Mouse (Mus musculus) MEL (cell line): ENCODE results near the gene Oxnad1. TPM values are rescaled to one million over a fixed set of nuclear protein-coding genes. Genes with fewer than 3 reads are reported as not detected.

ENCODE experiments used
- DNase-seq: peaks from one replicate; pipeline ENCODE4 v3.0.0; 2011; ENCODE audit warnings: low read depth, low spot score
- H3K27ac ChIP-seq: 2 replicates; pipeline ENCODE4 v1.5.1; 2012; ENCODE audit warnings: low read depth, mild to moderate bottlenecking, control low read depth, low read length, moderate library complexity; ENCODE audit not compliant: control insufficient read depth
- H3K27me3 ChIP-seq, 2 experiments: fragments of 150-350 bp in 1 of 2; sonication (generic) in 1 of 2; 2 replicates each; pipeline ENCODE4 v1.6.1; 2012; ENCODE audit warnings: low read length in 2 of 2, mild to moderate bottlenecking in 2 of 2, improper control_type of control experiment in 1 of 2, moderate library complexity in 1 of 2; ENCODE audit not compliant: insufficient read depth in 2 of 2, control insufficient read depth in 1 of 2
- H3K36me3 ChIP-seq, 2 experiments: 2 replicates each; pipeline ENCODE4 v1.6.1; 2012 to 2014; ENCODE audit warnings: low read length in 2 of 2, improper control_type of control experiment in 1 of 2, inconsistent platforms in 1 of 2, mild to moderate bottlenecking in 1 of 2; ENCODE audit not compliant: insufficient read depth in 2 of 2, control insufficient read depth in 1 of 2
- H3K4me1 ChIP-seq, 2 experiments: fragments of 150-350 bp in 1 of 2; sonication (generic) in 1 of 2; 2 replicates each; pipeline ENCODE4 v1.6.1; 2012; ENCODE audit warnings: low read length in 2 of 2, improper control_type of control experiment in 1 of 2, mild to moderate bottlenecking in 1 of 2; ENCODE audit not compliant: insufficient read depth in 2 of 2, control insufficient read depth in 1 of 2
- H3K4me3 ChIP-seq, 2 experiments: fragments of 150-350 bp in 1 of 2; sonication (generic) in 1 of 2; 2 replicates each; pipeline ENCODE4 v1.5.1; 2012; ENCODE audit warnings: low read depth in 2 of 2, low read length in 2 of 2, mild to moderate bottlenecking in 2 of 2, moderate library complexity in 2 of 2, control low read depth in 1 of 2, improper control_type of control experiment in 1 of 2; ENCODE audit not compliant: control insufficient read depth in 1 of 2, insufficient read depth in 1 of 2
- H3K79me2 ChIP-seq: 2 replicates; pipeline ENCODE4 v1.6.1; 2012; ENCODE audit warnings: mild to moderate bottlenecking, low read length, moderate library complexity; ENCODE audit not compliant: control insufficient read depth, poor library complexity, insufficient read depth
- H3K9ac ChIP-seq: 2 replicates; pipeline ENCODE4 v1.6.1; 2012; ENCODE audit warnings: low read depth, mild to moderate bottlenecking, control low read depth, low read length, moderate library complexity; ENCODE audit not compliant: control insufficient read depth, poor library complexity, severe bottlenecking
- H3K9me3 ChIP-seq: fragments of 150-350 bp; sonication (generic); replicated peaks from 2 replicates; pipeline ENCODE4 v1.6.1; 2012; ENCODE audit warnings: mild to moderate bottlenecking, low read length, improper control_type of control experiment, moderate library complexity; ENCODE audit not compliant: insufficient read depth
- BHLHE40 ChIP-seq: IDR thresholded peaks from 2 replicates; pipeline ENCODE4 v1.6.1; 2012; ENCODE audit warnings: low read depth, mild to moderate bottlenecking, inconsistent platforms, low read length, improper control_type of control experiment, borderline replicate concordance
- CHD2 ChIP-seq: IDR thresholded peaks from 2 replicates; pipeline ENCODE4 v1.6.1; 2011; ENCODE audit warnings: low read length, improper control_type of control experiment
- E2F4 ChIP-seq: IDR thresholded peaks from 2 replicates; pipeline ENCODE4 v1.6.1; 2011; ENCODE audit warnings: low read depth, low read length, improper control_type of control experiment, borderline replicate concordance
- ELF1 ChIP-seq: IDR thresholded peaks from 2 replicates; pipeline ENCODE4 v1.6.1; 2014; ENCODE audit warnings: low read depth, mild to moderate bottlenecking, inconsistent platforms, low read length, improper control_type of control experiment, moderate library complexity
- EP300 ChIP-seq, 2 experiments: IDR thresholded peaks; 2 replicates each; pipeline ENCODE4 v1.6.1; 2011; ENCODE audit warnings: improper control_type of control experiment in 2 of 2, low read length in 2 of 2, low read depth in 1 of 2, mild to moderate bottlenecking in 1 of 2
- ETS1 ChIP-seq: IDR thresholded peaks from 2 replicates; pipeline ENCODE4 v1.6.1; 2012; ENCODE audit warnings: low read depth, mild to moderate bottlenecking, inconsistent platforms, low read length, improper control_type of control experiment, moderate library complexity
- GABPA ChIP-seq: IDR thresholded peaks from 2 replicates; pipeline ENCODE4 v1.6.1; 2012; ENCODE audit warnings: low read depth, mild to moderate bottlenecking, inconsistent platforms, low read length, improper control_type of control experiment, moderate library complexity
- JUND ChIP-seq: IDR thresholded peaks from 2 replicates; pipeline ENCODE4 v1.6.1; 2011; ENCODE audit warnings: low read depth, mild to moderate bottlenecking, improper control_type of control experiment, low read length
- MAFK ChIP-seq: IDR thresholded peaks from 2 replicates; pipeline ENCODE4 v1.6.1; 2011; ENCODE audit warnings: low read depth, mild to moderate bottlenecking, low read length, improper control_type of control experiment, borderline replicate concordance
- MAZ ChIP-seq: IDR thresholded peaks from 2 replicates; pipeline ENCODE4 v1.6.1; 2012; ENCODE audit warnings: low read depth, mild to moderate bottlenecking, inconsistent platforms, low read length, improper control_type of control experiment
- MEF2A ChIP-seq: IDR thresholded peaks from 2 replicates; pipeline ENCODE4 v1.6.1; 2014; ENCODE audit warnings: low read depth, mild to moderate bottlenecking, inconsistent platforms, low read length, improper control_type of control experiment; ENCODE audit not compliant: poor library complexity, insufficient replicate concordance, severe bottlenecking; ENCODE audit errors: extremely low read depth
- MXI1 ChIP-seq: IDR thresholded peaks from 2 replicates; pipeline ENCODE4 v1.6.1; 2011; ENCODE audit warnings: mild to moderate bottlenecking, low read depth, low read length, improper control_type of control experiment
- MYC ChIP-seq: IDR thresholded peaks from 2 replicates; pipeline ENCODE4 v1.6.1; 2011; ENCODE audit warnings: low read depth, mild to moderate bottlenecking, low read length, improper control_type of control experiment, moderate library complexity
- NELFE ChIP-seq: IDR thresholded peaks from 2 replicates; pipeline ENCODE4 v1.6.1; 2011; ENCODE audit warnings: low read depth, low read length, improper control_type of control experiment
- NRF1 ChIP-seq: IDR thresholded peaks from 2 replicates; pipeline ENCODE4 v1.6.1; 2014; ENCODE audit warnings: low read depth, mild to moderate bottlenecking, inconsistent platforms, low read length, improper control_type of control experiment, moderate library complexity; ENCODE audit not compliant: poor library complexity, insufficient read depth, severe bottlenecking
- POLR2A ChIP-seq, 2 experiments: IDR thresholded peaks; 2 replicates each; pipeline ENCODE4 v1.6.1; 2011 to 2012; ENCODE audit warnings: low read length in 2 of 2, mild to moderate bottlenecking in 2 of 2, control low read depth in 1 of 2, improper control_type of control experiment in 1 of 2, low read depth in 1 of 2, moderate library complexity in 1 of 2; ENCODE audit not compliant: control insufficient read depth in 1 of 2, insufficient read depth in 1 of 2, poor library complexity in 1 of 2
- POLR2AphosphoS5 ChIP-seq: IDR thresholded peaks from 2 replicates; pipeline ENCODE4 v1.6.1; 2012; ENCODE audit warnings: low read depth, borderline replicate concordance, mild to moderate bottlenecking, inconsistent platforms, low read length, moderate library complexity, mixed read lengths
- SIN3A ChIP-seq: IDR thresholded peaks from 2 replicates; pipeline ENCODE4 v1.6.1; 2012; ENCODE audit warnings: low read length, improper control_type of control experiment, inconsistent platforms
- SMC3 ChIP-seq: IDR thresholded peaks from 2 replicates; pipeline ENCODE4 v1.6.1; 2011; ENCODE audit warnings: low read depth, low read length, improper control_type of control experiment
- TCF12 ChIP-seq: IDR thresholded peaks from 2 replicates; pipeline ENCODE4 v1.6.1; 2014; ENCODE audit warnings: low read depth, mild to moderate bottlenecking, inconsistent platforms, low read length, improper control_type of control experiment, moderate library complexity
- UBTF ChIP-seq: IDR thresholded peaks from 2 replicates; pipeline ENCODE4 v1.6.1; 2012; ENCODE audit warnings: low read depth, mild to moderate bottlenecking, inconsistent platforms, low read length, improper control_type of control experiment, moderate library complexity, borderline replicate concordance; ENCODE audit not compliant: insufficient read depth
- USF1 ChIP-seq: IDR thresholded peaks from 2 replicates; pipeline ENCODE4 v1.6.1; 2014; ENCODE audit warnings: low read depth, mild to moderate bottlenecking, inconsistent platforms, low read length, improper control_type of control experiment, moderate library complexity
- USF2 ChIP-seq, 2 experiments: IDR thresholded peaks; 2 replicates each; pipeline ENCODE4 v1.6.1; 2011 to 2012; ENCODE audit warnings: improper control_type of control experiment in 2 of 2, low read length in 2 of 2, borderline replicate concordance in 1 of 2, inconsistent platforms in 1 of 2, low read depth in 1 of 2, mild to moderate bottlenecking in 1 of 2; ENCODE audit not compliant: insufficient read depth in 1 of 2
- ZC3H11A ChIP-seq: IDR thresholded peaks from 2 replicates; pipeline ENCODE4 v1.6.1; 2012; ENCODE audit warnings: low read depth, mild to moderate bottlenecking, inconsistent platforms, low read length, improper control_type of control experiment
- ZKSCAN1 ChIP-seq: IDR thresholded peaks from 2 replicates; pipeline ENCODE4 v1.6.1; 2012; ENCODE audit warnings: low read depth, mild to moderate bottlenecking, inconsistent platforms, low read length, improper control_type of control experiment, moderate library complexity
- ZMIZ1 ChIP-seq: IDR thresholded peaks from 2 replicates; pipeline ENCODE4 v1.6.1; 2012; ENCODE audit warnings: low read depth, mild to moderate bottlenecking, inconsistent platforms, low read length, improper control_type of control experiment, moderate library complexity
- ZNF384 ChIP-seq: IDR thresholded peaks from 2 replicates; pipeline ENCODE4 v1.6.1; 2012; ENCODE audit warnings: low read depth, mild to moderate bottlenecking, inconsistent platforms, low read length, improper control_type of control experiment
- polyA plus RNA-seq, 2 experiments: library from polyadenylated mRNA; stranded (reverse) in 1 of 2; unstranded in 1 of 2; fragments of >175 nt in 1 of 2; fragments of >200 nt in 1 of 2; gene quantifications; 2 replicates each; pipeline versions ENCODE4 v1.2.1 to v1.2.4; 2012; ENCODE audit warnings: low replicate concordance in 2 of 2, low read depth in 1 of 2; ENCODE audit not compliant: insufficient read length in 2 of 2, insufficient read depth in 1 of 2, missing spikeins in 1 of 2
- total RNA-seq: library from RNA; depleted of rRNA; stranded (reverse); fragments of 300-350 nt; gene quantifications from 2 replicates; pipeline ENCODE4 v1.2.3, GENCODE M21; 2012

Gene Oxnad1
- total and polyA plus RNA-seq, 3 experiments = 54.8 to 244 (median 82.1) TPM

DNA sequence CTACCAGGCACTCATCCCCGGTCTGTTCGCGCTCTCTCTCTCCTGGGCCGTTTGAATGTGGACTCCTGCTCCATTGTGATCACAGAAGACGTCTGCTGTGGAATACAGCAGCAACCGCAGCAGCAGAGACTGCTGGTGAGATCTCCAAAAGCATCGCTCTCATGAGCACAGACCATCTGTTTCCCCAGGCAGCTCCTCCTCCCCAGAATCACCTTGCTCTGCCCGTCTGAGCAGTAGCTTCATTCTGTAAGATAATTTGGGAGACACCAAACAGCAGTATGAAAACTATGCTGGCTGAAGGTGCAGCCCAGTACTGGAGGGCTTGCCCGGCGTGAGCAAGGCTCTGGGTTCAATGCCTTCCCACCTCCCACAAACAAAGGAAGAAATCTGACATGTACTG is 4.1 kb upstream of the Oxnad1 start:
- no peak for TF ChIP-seq UBTF
- no peak for TF ChIP-seq SMC3
- TF ChIP-seq MYC = no peak
- TF ChIP-seq JUND = no peak
- no peak for TF ChIP-seq ELF1
- TF ChIP-seq USF1 = no peak
- no peak for TF ChIP-seq ZNF384
- TF ChIP-seq TCF12 = no peak
- TF ChIP-seq POLR2A (IDR thresholded peaks at IDR 0.05; ENCODE audit: control insufficient read depth in 1 of 2, insufficient read depth in 1 of 2, low read depth in 1 of 2, low read length in 2 of 2, poor library complexity in 1 of 2) = no peak
- no peak for TF ChIP-seq NRF1
- no peak for TF ChIP-seq E2F4
- TF ChIP-seq NELFE = no peak
- no peak for TF ChIP-seq ZMIZ1
- no peak for TF ChIP-seq POLR2AphosphoS5
- no peak for TF ChIP-seq MAFK
- no peak for TF ChIP-seq ZC3H11A
- TF ChIP-seq ETS1 = no peak
- no peak for TF ChIP-seq USF2 (IDR thresholded peaks at IDR 0.05; ENCODE audit: borderline replicate concordance in 1 of 2, insufficient read depth in 1 of 2, low read depth in 1 of 2, low read length in 2 of 2)
- no peak for TF ChIP-seq ZKSCAN1
- TF ChIP-seq EP300 (IDR thresholded peaks at IDR 0.05; ENCODE audit: low read depth in 1 of 2, low read length in 2 of 2) = no peak
- TF ChIP-seq, all 39 proteins: peak for 0
- H3K9ac ChIP-seq = no peak overlapping the region
- no peak for DNase-seq

GRCm38 (mm10) chr14:32082891-32083290 is 2.3 kb upstream of the Oxnad1 start:
- Histone ChIP-seq H3K27me3 (no peaks in the 10 kb centered on the region), H3K27ac (no peak overlapping the region), H3K9me3 (no peaks in the 10 kb centered on the region), H3K4me3 (no peak overlapping the region), H3K4me1 (peaks cover 0 to 5% of the 10 kb centered on the region in 2 experiments; a peak in 2 of 4 replicates), H3K9ac (no peak overlapping the region), H3K36me3 (peaks cover 0 to 18% of the 10 kb centered on the region in 2 experiments; a peak in 2 of 4 replicates), H3K79me2 (peaks cover 25% of the 10 kb centered on the region)
- TF ChIP-seq MXI1 (no peak), POLR2A (IDR thresholded peaks at IDR 0.05; ENCODE audit: control insufficient read depth in 1 of 2, insufficient read depth in 1 of 2, low read depth in 1 of 2, low read length in 2 of 2, poor library complexity in 1 of 2) (no peak), SIN3A (no peak), MAZ (no peak), BHLHE40 (no peak), GABPA (no peak), ZKSCAN1 (no peak), USF1 (no peak), CHD2 (no peak), SMC3 (no peak), MEF2A (no peak)
- no peak for DNase-seq

More for the DNA sequence above, 4.1 kb upstream of the Oxnad1 start:
- no peaks in the 10 kb centered on the region for H3K27me3 ChIP-seq
- no peaks in the 10 kb centered on the region for H3K4me1 ChIP-seq
- H3K27ac ChIP-seq = no peak overlapping the region
- H3K79me2 ChIP-seq = peaks cover 14% of the 10 kb centered on the region
- H3K36me3 ChIP-seq = peaks cover 0 to 10% of the 10 kb centered on the region in 2 experiments; a peak in 2 of 4 replicates
- H3K9me3 ChIP-seq = no peaks in the 10 kb centered on the region
- H3K4me3 ChIP-seq = no peak overlapping the region
